In the genomic region with DNA sequence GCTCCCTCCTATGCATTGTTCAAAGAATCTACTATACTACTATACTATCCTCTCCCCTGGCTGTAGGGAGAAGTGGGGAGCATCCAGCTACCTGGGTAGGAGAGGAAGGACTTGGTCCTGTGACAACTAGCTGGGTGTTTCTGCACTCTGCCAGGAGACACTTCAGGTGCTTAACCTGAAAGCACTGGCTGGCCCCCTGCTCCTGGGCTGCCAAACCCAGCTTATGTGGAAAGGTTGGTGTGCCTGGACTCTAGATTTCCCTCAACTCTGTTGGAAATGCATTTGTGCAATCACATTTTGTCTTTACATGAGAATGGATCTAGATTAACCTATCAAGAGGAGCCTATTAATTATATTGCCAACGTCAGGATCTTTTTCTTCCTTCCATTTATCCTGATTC, we compare ENCODE assay signal across 9 mouse cellular contexts. TPM values are rescaled to one million over a fixed set of nuclear protein-coding genes. Genes with fewer than 3 reads are reported as not detected.
A peak's percentile ranks its signal among the peaks of the same experiment; 100 is the strongest.
DNase-seq lines count a peak whose midpoint lies in the region; ATAC-seq and TF ChIP-seq lines count a peak whose summit lies in the region.
"Had no signal": no experiment of that assay in that cellular context is flagged by ENCODE, and none has a peak within 500 bp of the region (broad histone marks: within the 10 kb centered on the region; RNA-seq: fewer than 3 reads in every experiment).

No protein-coding gene starts in this region.

- peaks cover 34% of the 10 kb centered on the region for H3K4me1 ChIP-seq in forebrain, embryonic 13.5 days
- H3K4me1 ChIP-seq in limb, embryonic 10.5 days: peaks cover 30% of the 10 kb centered on the region
- H3K4me1 ChIP-seq in neural tube, embryonic 13.5 days (replicated peaks): peaks cover 37% of the 10 kb centered on the region

- H3K4me2 ChIP-seq in forebrain, embryonic 13.5 days: peak overlapping the region; percentile 84
- peak overlapping the region; percentile 94 for H3K4me2 ChIP-seq in neural tube, embryonic 13.5 days

- peak overlapping the region; percentile 83; the same call in 1 of the 2 replicates for H3K9ac ChIP-seq in forebrain, embryonic 13.5 days
- H3K9ac ChIP-seq in neural tube, embryonic 13.5 days: peak overlapping the region; percentile 88; the same call in 1 of the 2 replicates

- TF ChIP-seq CTCF in left cerebral cortex, adult 2 months (IDR thresholded peaks at IDR 0.05): no peak

- DNase-seq in left cerebral cortex, adult 2 months (ENCODE audit: extremely low spot score in 1 of 2, low spot score in 2 of 2): no peak
- DNase-seq in left cerebral cortex, postnatal 14 days (ENCODE audit: low spot score in 2 of 2): no peak
- no peak for DNase-seq in limb, embryonic 10.5 days (ENCODE audit: low spot score)
- no peak for DNase-seq in left cerebral cortex, adult 18-20 months (ENCODE audit: low spot score in 2 of 2)
- DNase-seq in urinary bladder, postnatal 14 days (ENCODE audit: low spot score): no peak

- intact Hi-C loops in left cerebral cortex, adult 2 months (cut with DNase I): no loop called here
- intact Hi-C loops in left cerebral cortex, postnatal 14 days (cut with DNase I): no loop called here

- no peaks in the 10 kb centered on the region for H3K9me3 ChIP-seq in forebrain, embryonic 13.5 days (replicated peaks)
- no peaks in the 10 kb centered on the region for H3K9me3 ChIP-seq in limb, embryonic 10.5 days (replicated peaks)
- no peaks in the 10 kb centered on the region for H3K9me3 ChIP-seq in neural tube, embryonic 13.5 days

- WGBS in forebrain, embryonic 13.5 days: 43% methylated on average over 1 of the region's 1 CpGs
- WGBS in limb, embryonic 10.5 days: 76% methylated on average over 1 of the region's 1 CpGs
- WGBS in neural tube, embryonic 13.5 days: 25% methylated on average over 1 of the region's 1 CpGs

- 0 out of 2 replicates have a peak, but pooled peaks cover 4% of the 10 kb centered on the region for H3K27me3 ChIP-seq in forebrain, embryonic 13.5 days
- H3K27me3 ChIP-seq in limb, embryonic 10.5 days (ENCODE audit: low read depth, poor library complexity, severe bottlenecking): peaks cover 47% of the 10 kb centered on the region
- H3K27me3 ChIP-seq in neural tube, embryonic 13.5 days: no peaks in the 10 kb centered on the region
- H3K27me3 ChIP-seq: Patski had no signal

- no peak for ATAC-seq in forebrain, embryonic 13.5 days
- no peak for ATAC-seq in neural tube, embryonic 13.5 days (ENCODE audit: low read depth)
- no peak for ATAC-seq in monocyte, adult 5-6 weeks (replicated peaks; ENCODE audit: insufficient number of reproducible peaks, low FRiP score, low TSS enrichment, poor library complexity, severe bottlenecking)

- no peaks in the 10 kb centered on the region for H3K36me3 ChIP-seq in forebrain, embryonic 13.5 days (ENCODE audit: poor library complexity, severe bottlenecking)
- no peaks in the 10 kb centered on the region for H3K36me3 ChIP-seq in limb, embryonic 10.5 days
- no peaks in the 10 kb centered on the region for H3K36me3 ChIP-seq in neural tube, embryonic 13.5 days

- peak overlapping the region; percentile 92 for H3K27ac ChIP-seq in left cerebral cortex, adult 2 months
- peak overlapping the region; percentile 71; the same call in 1 of the 2 replicates for H3K27ac ChIP-seq in forebrain, embryonic 13.5 days
- peak overlapping the region; percentile 93 for H3K27ac ChIP-seq in limb, embryonic 10.5 days
- H3K27ac ChIP-seq in neural tube, embryonic 13.5 days (replicated peaks): peak overlapping the region; percentile 85

- H3K4me3 ChIP-seq in left cerebral cortex, adult 2 months: peak overlapping the region; percentile 79
- 0 out of 2 replicates have a peak overlapping the region, but pooled peaks have one; percentile 56 for H3K4me3 ChIP-seq in forebrain, embryonic 13.5 days
- peak overlapping the region; percentile 72 for H3K4me3 ChIP-seq in limb, embryonic 10.5 days
- H3K4me3 ChIP-seq in neural tube, embryonic 13.5 days: no peak overlapping the region

RNA-seq across cellular contexts. Expression of gene Csf1, which starts 0.5 kb away (rescaled TPM):
- 10 to 100 TPM; 12.6 to 13.2 TPM for total RNA-seq in left cerebral cortex, adult 2 months (2021)
- 1 to 10 TPM; 9.5 to 9.9 TPM for total RNA-seq in left cerebral cortex, postnatal 14 days (2021)
- polyA plus RNA-seq in forebrain, embryonic 13.5 days (2015; fragmentation: Nextera tagmentation; extraction: Ambion mirVana): 4.5 and 4.9 TPM in 2 replicates
- 3.4 and 4.6 TPM in 2 replicates for polyA plus RNA-seq in limb, embryonic 10.5 days (2016; fragmentation: Nextera tagmentation; extraction: Ambion mirVana)
- polyA plus RNA-seq in neural tube, embryonic 13.5 days (2015; fragmentation: Nextera tagmentation; extraction: Ambion mirVana): 7.9 and 8.4 TPM in 2 replicates
- 18.1 to 110 TPM (median 76.3 TPM) in 3 replicates for total RNA-seq in monocyte, adult 5-6 weeks (2017)
- 10 to 100 TPM; 15.9 to 17.2 TPM for total RNA-seq in left cerebral cortex, adult 18-20 months (2021)
